Mouse (Mus musculus) lung, adult 2 months (tissue): ENCODE results near the gene Itgb8.

Source experiments
- CTCF ChIP-seq: fragments of 200-500 bp; IDR thresholded peaks from 2 replicates; pipeline ENCODE4 v1.5.1; 2011; ENCODE audit warnings: mild to moderate bottlenecking, low read length, control low read depth; ENCODE audit not compliant: insufficient read depth
- POLR2A ChIP-seq: fragments of 200-500 bp; IDR thresholded peaks from 2 replicates; pipeline ENCODE4 v1.6.1; 2011; ENCODE audit warnings: low read depth, mild to moderate bottlenecking, control low read depth, low read length, borderline replicate concordance; ENCODE audit errors: extremely low read depth

- TF ChIP-seq CTCF (no peak), POLR2A (no peak)
Observed at GRCm38 (mm10) chr12:119155566-119155965, 83.0 kb downstream of the Itgb8 start.
